Mouse (Mus musculus): ENCODE results near the gene Kcnb1.

- TF ChIP-seq ZC3H11A (IDR thresholded peaks at IDR 0.05; ENCODE audit: borderline replicate concordance, low read depth, low read length) (no peak), MAFK (IDR thresholded peaks at IDR 0.05; ENCODE audit: insufficient read depth, low read depth, low read length) (no peak), CHD2 (IDR thresholded peaks at IDR 0.05; ENCODE audit: low read depth, low read length) (no peak)
These were observed 472 bp downstream of the Kcnb1 start for GRCm38 (mm10) chr2:167189291-167190075.

All from ES-E14 (cell line).